Mouse (Mus musculus): ENCODE measurements around the gene Sptlc2. TPM values are rescaled to one million over a fixed set of nuclear protein-coding genes. Genes with fewer than 3 reads are reported as not detected.
A peak's percentile ranks its signal among the peaks of the same experiment; 100 is the strongest.

The Sptlc2 gene
- total and polyA plus RNA-seq, 2 experiments, result 6.5 to 14.4 TPM

GRCm38 (mm10) chr12:87305767-87306583, 82.2 kb downstream of the Sptlc2 start:
- WGBS, result 59% methylated on average over 13 of the region's 13 CpGs

GRCm38 (mm10) chr12:87301189-87301588, 87.0 kb downstream of the Sptlc2 start:
- 67% methylated on average over 4 of the region's 4 CpGs for WGBS
- Histone ChIP-seq H3K4me1 (ENCODE audit: control insufficient read depth, insufficient read depth, low read length) (peaks cover 7% of the 10 kb centered on the region; the same call in 1 of the 2 replicates), H3K27ac (replicated peaks; ENCODE audit: insufficient read depth, low read depth, low read length) (no peak overlapping the region), H3K79me2 (ENCODE audit: control insufficient read depth, insufficient read depth, low read length) (no peaks in the 10 kb centered on the region), H3K27me3 (ENCODE audit: control insufficient read depth, insufficient read depth, low read length) (peaks cover 6% of the 10 kb centered on the region; the same call in 1 of the 2 replicates), H3K4me3 (ENCODE audit: insufficient read depth, low read depth, low read length) (no peak overlapping the region), H3K9ac (ENCODE audit: low read depth, low read length) (no peak overlapping the region), H3K36me3 (ENCODE audit: control insufficient read depth, insufficient read depth, low read length) (no peaks in the 10 kb centered on the region)
- DNase-seq (ENCODE audit: extremely low read depth, low read depth, low spot score), result no peak
- TF ChIP-seq CTCF (IDR thresholded peaks at IDR 0.05; ENCODE audit: low read depth, low read length) (no peak), POLR2A (IDR thresholded peaks at IDR 0.05; ENCODE audit: extremely low read depth, insufficient read depth, low read length) (no peak)

More at GRCm38 (mm10) chr12:87305767-87306583, 82.2 kb downstream of the Sptlc2 start:
- no peaks in the 10 kb centered on the region for H3K79me2 ChIP-seq (ENCODE audit: control insufficient read depth, insufficient read depth, low read length)
- H3K27me3 ChIP-seq (ENCODE audit: control insufficient read depth, insufficient read depth, low read length), result no peaks in the 10 kb centered on the region
- DNase-seq (ENCODE audit: extremely low read depth, low read depth, low spot score), result no peak
- no peak overlapping the region for H3K4me3 ChIP-seq (ENCODE audit: insufficient read depth, low read depth, low read length)
- no peak overlapping the region for H3K27ac ChIP-seq (replicated peaks; ENCODE audit: insufficient read depth, low read depth, low read length)
- no peaks in the 10 kb centered on the region for H3K4me1 ChIP-seq (ENCODE audit: control insufficient read depth, insufficient read depth, low read length)
- no peak for TF ChIP-seq CTCF (IDR thresholded peaks at IDR 0.05; ENCODE audit: low read depth, low read length)
- no peak for TF ChIP-seq POLR2A (IDR thresholded peaks at IDR 0.05; ENCODE audit: extremely low read depth, insufficient read depth, low read length)
- H3K36me3 ChIP-seq (ENCODE audit: control insufficient read depth, insufficient read depth, low read length), result peaks cover 11% of the 10 kb centered on the region; the same call in 1 of the 2 replicates
- H3K9ac ChIP-seq (ENCODE audit: low read depth, low read length), result no peak overlapping the region

DNA sequence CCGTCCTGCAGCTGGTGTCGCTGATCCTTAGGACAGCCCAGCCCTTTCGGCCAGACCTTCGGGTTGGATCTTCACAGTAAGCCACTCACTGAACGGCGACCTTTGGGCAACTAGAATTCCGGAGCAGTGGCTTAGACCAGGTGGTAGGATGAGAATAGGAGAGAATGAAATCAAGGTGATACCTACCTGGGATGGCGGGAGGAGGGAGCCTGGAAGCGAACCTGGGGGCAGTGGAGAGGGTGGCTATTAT, 87.8 kb downstream of the Sptlc2 start:
- DNase-seq (ENCODE audit: extremely low read depth, low read depth, low spot score), result no peak
- 6% methylated on average over 9 of the region's 9 CpGs for WGBS

DNA sequence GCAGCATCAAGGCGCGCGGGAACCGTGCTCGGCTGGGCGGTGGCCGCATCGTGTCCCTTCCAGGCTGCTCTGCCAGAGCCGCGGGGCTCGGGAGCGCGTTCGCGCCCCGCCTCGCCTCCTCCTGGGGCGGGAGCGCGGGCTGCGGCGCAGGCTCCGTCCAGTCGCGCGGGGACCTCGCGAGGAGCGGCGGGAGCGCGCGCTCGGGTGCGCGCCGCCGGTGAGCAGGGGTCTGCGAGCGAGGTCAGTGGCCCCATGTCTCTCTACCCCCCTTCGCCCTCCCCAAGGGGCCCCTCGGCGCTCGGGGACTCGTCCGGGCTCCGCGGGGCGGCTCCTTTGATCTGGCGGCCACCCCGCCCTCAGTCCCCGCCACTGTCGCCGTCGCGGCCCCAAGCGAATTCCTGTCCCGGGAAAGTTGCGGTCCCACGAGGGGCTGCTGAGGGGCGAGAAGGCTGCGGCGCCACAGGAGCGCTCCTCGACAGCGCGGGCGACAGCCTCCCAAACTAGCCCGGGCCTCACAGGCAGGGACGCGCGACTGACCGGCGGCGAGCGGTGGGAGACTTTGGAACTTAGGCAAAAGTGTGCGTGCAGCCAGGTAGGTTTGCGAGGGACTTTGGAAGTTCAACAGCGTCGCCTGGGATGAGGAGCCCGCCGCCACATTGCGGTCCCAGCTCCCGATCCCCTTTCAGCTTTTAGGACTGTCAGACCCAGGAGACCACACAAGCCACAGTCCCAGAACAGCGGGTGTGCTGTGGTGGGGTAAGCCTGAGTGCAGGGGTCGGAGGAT, 88.3 kb downstream of the Sptlc2 start, which contains the start of gene Ism2:
Gene Ism2, minus strand, starts transcription at position 49 of the 784 bp plus-strand sequence.
- WGBS, result under 1% methylated on average over 86 of the region's 86 CpGs
- H3K27me3 ChIP-seq (ENCODE audit: control insufficient read depth, insufficient read depth, low read length), result peaks cover 6% of the 10 kb centered on the region; the same call in 1 of the 2 replicates
- H3K9ac ChIP-seq (ENCODE audit: low read depth, low read length), result peak within 1 kb of the TSS; percentile 88
- TF ChIP-seq POLR2A (IDR thresholded peaks at IDR 0.05; ENCODE audit: extremely low read depth, insufficient read depth, low read length) (no peak), CTCF (IDR thresholded peaks at IDR 0.05; ENCODE audit: low read depth, low read length) (no peak)
- no peaks in the 10 kb centered on the region for H3K79me2 ChIP-seq (ENCODE audit: control insufficient read depth, insufficient read depth, low read length)
- H3K4me3 ChIP-seq (ENCODE audit: insufficient read depth, low read depth, low read length), result peak within 1 kb of the TSS; percentile 83
- H3K36me3 ChIP-seq (ENCODE audit: control insufficient read depth, insufficient read depth, low read length), result no peaks in the 10 kb centered on the region
- peaks cover 7% of the 10 kb centered on the region; the same call in 1 of the 2 replicates for H3K4me1 ChIP-seq (ENCODE audit: control insufficient read depth, insufficient read depth, low read length)
- no peak within 1 kb of the TSS for H3K27ac ChIP-seq (replicated peaks; ENCODE audit: insufficient read depth, low read depth, low read length)
- DNase-seq (ENCODE audit: extremely low read depth, low read depth, low spot score), result peak; percentile 47

More for the DNA sequence above, 87.8 kb downstream of the Sptlc2 start:
- Histone ChIP-seq H3K4me3 (ENCODE audit: insufficient read depth, low read depth, low read length) (peak overlapping the region; percentile 83), H3K9ac (ENCODE audit: low read depth, low read length) (peak overlapping the region; percentile 88; the same call in 1 of the 2 replicates), H3K4me1 (ENCODE audit: control insufficient read depth, insufficient read depth, low read length) (peaks cover 7% of the 10 kb centered on the region; the same call in 1 of the 2 replicates), H3K79me2 (ENCODE audit: control insufficient read depth, insufficient read depth, low read length) (no peaks in the 10 kb centered on the region), H3K27me3 (ENCODE audit: control insufficient read depth, insufficient read depth, low read length) (peaks cover 6% of the 10 kb centered on the region; the same call in 1 of the 2 replicates), H3K27ac (replicated peaks; ENCODE audit: insufficient read depth, low read depth, low read length) (no peak overlapping the region), H3K36me3 (ENCODE audit: control insufficient read depth, insufficient read depth, low read length) (no peaks in the 10 kb centered on the region)
- TF ChIP-seq POLR2A (IDR thresholded peaks at IDR 0.05; ENCODE audit: extremely low read depth, insufficient read depth, low read length) (no peak), CTCF (IDR thresholded peaks at IDR 0.05; ENCODE audit: low read depth, low read length) (no peak)

- Histone ChIP-seq H3K79me2 (ENCODE audit: control insufficient read depth, insufficient read depth, low read length) (no peaks in the 10 kb centered on the region), H3K4me1 (ENCODE audit: control insufficient read depth, insufficient read depth, low read length) (peaks cover 7% of the 10 kb centered on the region; the same call in 1 of the 2 replicates), H3K9ac (ENCODE audit: low read depth, low read length) (peak overlapping the region; percentile 88), H3K27ac (replicated peaks; ENCODE audit: insufficient read depth, low read depth, low read length) (no peak overlapping the region), H3K4me3 (ENCODE audit: insufficient read depth, low read depth, low read length) (peak overlapping the region; percentile 83), H3K27me3 (ENCODE audit: control insufficient read depth, insufficient read depth, low read length) (peaks cover 6% of the 10 kb centered on the region; the same call in 1 of the 2 replicates), H3K36me3 (ENCODE audit: control insufficient read depth, insufficient read depth, low read length) (no peaks in the 10 kb centered on the region)
- TF ChIP-seq POLR2A (IDR thresholded peaks at IDR 0.05; ENCODE audit: extremely low read depth, insufficient read depth, low read length) (no peak), CTCF (IDR thresholded peaks at IDR 0.05; ENCODE audit: low read depth, low read length) (no peak)
- DNase-seq (ENCODE audit: extremely low read depth, low read depth, low spot score), result no peak
- WGBS, result 16% methylated on average over 29 of the region's 29 CpGs
Measured at GRCm38 (mm10) chr12:87299037-87299656, 89.0 kb downstream of the Sptlc2 start.

Data from liver, adult 2 months (tissue).